Mouse (Mus musculus): Measurements from ENCODE around the gene Tiprl.

Gene Tiprl

GRCm38 (mm10) chr1:165201445-165202012 lies 35.3 kb downstream of the Tiprl start:
- DNase-seq (ENCODE audit: low spot score) = no peak

- DNase-seq (ENCODE audit: low spot score) = no peak
Observed at GRCm38 (mm10) chr1:165200748-165201147, 36.0 kb downstream of the Tiprl start.

GRCm38 (mm10) chr1:165199639-165200038 lies 37.2 kb downstream of the Tiprl start:
- no peak for DNase-seq (ENCODE audit: low spot score)

GRCm38 (mm10) chr1:165198951-165199350 lies 37.8 kb downstream of the Tiprl start:
- DNase-seq (ENCODE audit: low spot score) = no peak

GRCm38 (mm10) chr1:165197875-165198274 lies 38.9 kb downstream of the Tiprl start:
- no peak for DNase-seq (ENCODE audit: low spot score)

- DNase-seq (ENCODE audit: low spot score) = no peak
Observed at GRCm38 (mm10) chr1:165195396-165195960, 41.3 kb downstream of the Tiprl start.

GRCm38 (mm10) chr1:165194662-165195013 lies 42.2 kb downstream of the Tiprl start:
- DNase-seq (ENCODE audit: low spot score) = no peak

- peak; percentile 41 for DNase-seq (ENCODE audit: low spot score)
Observed at GRCm38 (mm10) chr1:165193880-165194661, 42.7 kb downstream of the Tiprl start, which contains the start of gene Sft2d2. Gene Sft2d2 (minus strand): TSS chr1:165194438.

- DNase-seq (ENCODE audit: low spot score) = no peak
Observed at GRCm38 (mm10) chr1:165193426-165193825, 43.4 kb downstream of the Tiprl start.

- DNase-seq (ENCODE audit: low spot score) = no peak
Observed at GRCm38 (mm10) chr1:165192714-165193264, 44.0 kb downstream of the Tiprl start.

GRCm38 (mm10) chr1:165192102-165192501 lies 44.7 kb downstream of the Tiprl start:
- DNase-seq (ENCODE audit: low spot score) = no peak

GRCm38 (mm10) chr1:165191611-165192010 lies 45.2 kb downstream of the Tiprl start:
- no peak for DNase-seq (ENCODE audit: low spot score)

- no peak for DNase-seq (ENCODE audit: low spot score)
Observed at GRCm38 (mm10) chr1:165190571-165191273, 46.1 kb downstream of the Tiprl start.

GRCm38 (mm10) chr1:165190068-165190467 lies 46.7 kb downstream of the Tiprl start:
- DNase-seq (ENCODE audit: low spot score) = no peak

GRCm38 (mm10) chr1:165188806-165189580 lies 47.8 kb downstream of the Tiprl start:
- DNase-seq (ENCODE audit: low spot score) = no peak

GRCm38 (mm10) chr1:165187357-165187756 lies 49.4 kb downstream of the Tiprl start:
- no peak for DNase-seq (ENCODE audit: low spot score)

GRCm38 (mm10) chr1:165186491-165186890 lies 50.3 kb downstream of the Tiprl start:
- no peak for DNase-seq (ENCODE audit: low spot score)

GRCm38 (mm10) chr1:165185116-165185515 lies 51.7 kb downstream of the Tiprl start:
- DNase-seq (ENCODE audit: low spot score) = no peak

GRCm38 (mm10) chr1:165184178-165184577 lies 52.6 kb downstream of the Tiprl start:
- DNase-seq (ENCODE audit: low spot score) = no peak

- no peak for DNase-seq (ENCODE audit: low spot score)
Observed at GRCm38 (mm10) chr1:165183400-165183799, 53.4 kb downstream of the Tiprl start.

- no peak for DNase-seq (ENCODE audit: low spot score)
Observed at GRCm38 (mm10) chr1:165179321-165179720, 57.5 kb downstream of the Tiprl start.

GRCm38 (mm10) chr1:165178075-165178474 lies 58.7 kb downstream of the Tiprl start:
- DNase-seq (ENCODE audit: low spot score) = no peak
